Mouse (Mus musculus) olfactory bulb, adult 2 months (tissue): ENCODE measurements around the gene Cgas.

Experiments
- CTCF ChIP-seq: fragments of 200-500 bp; IDR thresholded peaks from 2 replicates; pipeline ENCODE4 v1.5.1; 2012; ENCODE audit warnings: low read depth, mild to moderate bottlenecking, low read length, moderate library complexity; ENCODE audit not compliant: insufficient read depth
- POLR2A ChIP-seq: fragments of 200-500 bp; IDR thresholded peaks from 2 replicates; pipeline ENCODE4 v1.6.1; 2012; ENCODE audit warnings: mild to moderate bottlenecking, low read depth, low read length, moderate library complexity; ENCODE audit not compliant: insufficient read depth

GRCm38 (mm10) chr9:78429551-78429950, 13.5 kb downstream of the Cgas start:
- no peak for TF ChIP-seq CTCF
- no peak for TF ChIP-seq POLR2A
